Mouse (Mus musculus) duodenum, adult 2 months (tissue): Measurements from ENCODE around the gene Fpr3. TPM values are rescaled to one million over a fixed set of nuclear protein-coding genes. Genes with fewer than 3 reads are reported as not detected.

Source experiments
- polyA plus RNA-seq: library from polyadenylated mRNA; depleted of rRNA; stranded (reverse); fragments of >200 nt; gene quantifications from 2 replicates; pipeline ENCODE4 v1.2.3, GENCODE M21; 2012; ENCODE audit warnings: low replicate concordance; rRNA removed

Fpr3 gene
- polyA plus RNA-seq: not detected in 2 replicates

DNA sequence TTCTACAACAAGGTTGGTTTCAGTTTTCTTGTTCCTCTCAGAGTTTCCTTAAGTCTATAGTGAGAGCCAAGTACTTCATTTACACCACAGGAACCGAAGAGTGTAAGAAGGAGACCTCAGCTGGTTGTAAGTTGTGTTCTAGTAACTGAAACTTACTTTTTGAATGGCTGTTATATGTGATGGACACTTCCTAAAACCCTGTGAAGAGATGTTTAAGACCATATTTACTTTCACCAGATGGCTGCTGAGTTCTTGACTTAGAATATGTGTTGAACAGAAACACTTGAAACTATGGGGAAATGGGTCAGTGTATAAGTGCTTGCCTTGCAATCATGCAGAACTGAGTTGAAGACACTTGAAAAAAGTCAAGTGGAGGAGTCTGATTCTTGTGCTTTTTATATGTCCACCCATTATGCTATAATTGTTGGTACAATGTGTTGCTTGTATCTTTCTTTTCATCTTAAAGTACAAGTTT lies at the start of gene Fpr3, which contains the start of gene Fpr2:
Fpr3 (plus strand) TSS at position 79 of the 475 bp plus-strand sequence.
Fpr2 (plus strand) TSS at position 51 of the 475 bp plus-strand sequence.

DNA sequence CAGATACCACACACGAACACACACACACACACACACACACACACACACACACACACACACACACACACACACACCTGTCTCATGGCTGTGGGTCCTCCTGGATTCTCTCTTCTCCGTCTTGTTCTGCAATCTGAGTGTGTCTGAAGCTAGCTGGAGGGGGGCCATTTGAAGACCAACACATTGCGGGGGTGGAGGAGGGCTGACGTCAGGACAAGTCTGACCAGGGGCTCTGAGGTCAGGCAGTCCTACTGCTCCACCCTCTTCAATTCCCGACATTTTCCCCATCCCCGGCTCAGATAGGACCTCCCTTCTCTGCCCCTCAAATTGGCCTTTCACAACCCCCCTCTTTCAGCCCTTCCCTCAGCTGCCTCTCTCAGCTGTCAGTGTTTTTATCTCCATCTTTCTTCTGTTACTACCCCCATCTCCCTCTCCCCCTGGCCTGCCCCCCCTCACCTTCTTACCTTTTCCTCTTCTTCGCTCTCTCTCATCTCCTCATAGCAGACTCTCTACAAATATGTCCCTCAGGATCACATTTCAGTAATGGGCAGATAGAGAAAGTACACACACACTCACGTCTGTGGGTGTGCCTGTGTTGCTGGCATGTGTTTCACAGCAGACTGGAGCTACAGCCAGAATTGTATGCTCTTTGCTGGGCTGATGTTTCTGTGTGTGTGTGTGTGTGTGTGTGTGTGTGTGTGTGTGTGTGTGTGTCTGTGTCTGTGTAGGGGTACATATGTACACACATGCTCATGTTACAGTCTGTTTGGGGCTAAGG lies 32.4 kb upstream of the Fpr3 start, which contains the start of gene Has1:
Has1 (minus strand) TSS at position 142 of the 775 bp plus-strand sequence.

DNA sequence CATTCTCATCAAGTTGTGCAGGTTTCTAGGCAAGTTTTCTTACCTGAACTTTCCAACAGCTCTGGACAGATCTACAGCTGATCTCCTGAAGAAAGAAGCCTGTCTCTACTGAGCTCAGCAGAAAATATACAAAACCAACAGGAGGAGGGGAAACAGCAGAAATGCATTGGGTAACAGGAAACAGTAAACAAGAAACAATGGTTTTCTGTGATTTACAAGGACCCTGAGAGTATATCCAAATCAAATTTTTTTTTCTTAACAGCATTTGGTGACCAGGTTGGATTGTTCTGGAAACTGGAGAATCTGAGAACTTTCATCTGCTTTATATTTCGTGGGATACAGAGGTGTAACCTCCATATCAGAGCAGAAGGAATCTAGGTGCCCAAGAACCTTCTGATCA lies 3.8 kb upstream of the Fpr3 start, which contains the start of gene Fpr1:
Fpr1 (minus strand) TSS at position 101 of the 400 bp plus-strand sequence.

Other genes with a start within 250 kb of the Fpr3 start
- gene Vmn2r90, start 184.1 kb upstream of the Fpr3 start, polyA plus RNA-seq: not detected in 2 replicates
- gene Spaca6, start 60.7 kb upstream of the Fpr3 start, polyA plus RNA-seq: 3.9 and 13.0 TPM in 2 replicates
- 0.19 TPM in 1 of 2 replicates, not detected in the other for gene Has1, start 32.6 kb upstream of the Fpr3 start, polyA plus RNA-seq
- 0.13 TPM in 1 of 2 replicates, not detected in the other for gene Fpr1, start 3.9 kb upstream of the Fpr3 start, polyA plus RNA-seq
- gene Fpr2, start within 50 bp of the Fpr3 start, polyA plus RNA-seq: 0.31 TPM in 1 of 2 replicates, not detected in the other
- not detected in 2 replicates for gene Fpr-rs4, start 133.9 kb downstream of the Fpr3 start, polyA plus RNA-seq
- gene Vmn2r124, start 161.6 kb downstream of the Fpr3 start, polyA plus RNA-seq: not detected in 2 replicates
- not detected in 2 replicates for gene Vmn2r91, start 197.2 kb downstream of the Fpr3 start, polyA plus RNA-seq